Mouse (Mus musculus): ENCODE results near the gene Tmem35b. TPM values are rescaled to one million over a fixed set of nuclear protein-coding genes. Genes with fewer than 3 reads are reported as not detected.

Tmem35b gene
- polyA plus RNA-seq, 1 experiment from 2014 or later: 16.4 TPM

- WGBS: 62% methylated on average over 5 of the region's 5 CpGs
- no peaks in the 10 kb centered on the region for H3K4me1 ChIP-seq (ENCODE audit: control insufficient read depth, insufficient read depth, low read length)
- H3K9me3 ChIP-seq (ENCODE audit: control insufficient read depth, low read length): no peaks in the 10 kb centered on the region
- no peaks in the 10 kb centered on the region for H3K27me3 ChIP-seq (ENCODE audit: control insufficient read depth, insufficient read depth, low read length)
- no peak overlapping the region for H3K27ac ChIP-seq (ENCODE audit: low read depth, low read length)
- ATAC-seq (ENCODE audit: low read depth): no peak
- no peak overlapping the region for H3K9ac ChIP-seq (replicated peaks; ENCODE audit: low read depth, low read length)
- no peaks in the 10 kb centered on the region for H3K36me3 ChIP-seq (ENCODE audit: control insufficient read depth, insufficient read depth, low read length)
- H3K4me3 ChIP-seq (ENCODE audit: low read depth, low read length): no peak overlapping the region
- no peak overlapping the region for H3K4me2 ChIP-seq (ENCODE audit: low read depth, low read length)
These were observed 32.3 kb downstream of the Tmem35b start for GRCm38 (mm10) chr4:127155757-127156156.

DNA sequence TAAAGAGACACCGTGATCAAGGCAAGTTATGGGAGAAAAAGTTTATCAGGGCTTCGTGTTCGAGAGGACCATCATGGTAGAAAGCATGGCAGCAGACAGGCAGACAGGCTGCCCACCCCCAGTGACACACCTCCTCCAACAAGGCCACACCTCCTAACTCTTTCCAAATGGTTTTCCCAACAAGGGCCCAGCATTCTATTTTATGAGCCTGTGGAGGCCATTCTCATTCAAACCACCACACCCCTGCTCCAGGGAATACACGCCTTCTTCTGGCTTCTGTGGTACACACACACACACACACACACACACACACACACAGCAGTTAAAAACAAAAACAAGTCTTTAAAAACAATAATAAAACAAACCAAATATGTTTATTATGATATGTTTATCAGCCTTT lies 34.3 kb downstream of the Tmem35b start:
- H3K27me3 ChIP-seq (ENCODE audit: control insufficient read depth, insufficient read depth, low read length): no peaks in the 10 kb centered on the region
- no peaks in the 10 kb centered on the region for H3K9me3 ChIP-seq (ENCODE audit: control insufficient read depth, low read length)
- no peak overlapping the region for H3K4me2 ChIP-seq (ENCODE audit: low read depth, low read length)
- no peak for ATAC-seq (ENCODE audit: low read depth)
- WGBS: 82% methylated on average over 4 of the region's 4 CpGs
- no peak overlapping the region for H3K9ac ChIP-seq (replicated peaks; ENCODE audit: low read depth, low read length)
- H3K27ac ChIP-seq (ENCODE audit: low read depth, low read length): no peak overlapping the region
- no peaks in the 10 kb centered on the region for H3K36me3 ChIP-seq (ENCODE audit: control insufficient read depth, insufficient read depth, low read length)
- H3K4me3 ChIP-seq (ENCODE audit: low read depth, low read length): no peak overlapping the region
- no peaks in the 10 kb centered on the region for H3K4me1 ChIP-seq (ENCODE audit: control insufficient read depth, insufficient read depth, low read length)

- ATAC-seq (ENCODE audit: low read depth): no peak
- Histone ChIP-seq H3K4me1 (ENCODE audit: control insufficient read depth, insufficient read depth, low read length) (0 out of 2 replicates have a peak, but pooled peaks cover 5% of the 10 kb centered on the region), H3K9me3 (ENCODE audit: control insufficient read depth, low read length) (no peaks in the 10 kb centered on the region), H3K4me3 (ENCODE audit: low read depth, low read length) (no peak overlapping the region), H3K27me3 (ENCODE audit: control insufficient read depth, insufficient read depth, low read length) (peaks cover 4% of the 10 kb centered on the region; the same call in 1 of the 2 replicates), H3K9ac (replicated peaks; ENCODE audit: low read depth, low read length) (no peak overlapping the region), H3K36me3 (ENCODE audit: control insufficient read depth, insufficient read depth, low read length) (no peaks in the 10 kb centered on the region), H3K27ac (ENCODE audit: low read depth, low read length) (no peak overlapping the region), H3K4me2 (ENCODE audit: low read depth, low read length) (no peak overlapping the region)
- WGBS: 70% methylated on average over 8 of the region's 8 CpGs
These were observed 40.4 kb downstream of the Tmem35b start for GRCm38 (mm10) chr4:127163926-127164325.

- no peak for ATAC-seq (ENCODE audit: low read depth)
- Histone ChIP-seq H3K36me3 (ENCODE audit: control insufficient read depth, insufficient read depth, low read length) (no peaks in the 10 kb centered on the region), H3K9ac (replicated peaks; ENCODE audit: low read depth, low read length) (no peak overlapping the region), H3K4me2 (ENCODE audit: low read depth, low read length) (no peak overlapping the region), H3K4me3 (ENCODE audit: low read depth, low read length) (no peak overlapping the region), H3K27me3 (ENCODE audit: control insufficient read depth, insufficient read depth, low read length) (peaks cover 4% of the 10 kb centered on the region; the same call in 1 of the 2 replicates), H3K27ac (ENCODE audit: low read depth, low read length) (no peak overlapping the region), H3K4me1 (ENCODE audit: control insufficient read depth, insufficient read depth, low read length) (peaks cover 24% of the 10 kb centered on the region), H3K9me3 (ENCODE audit: control insufficient read depth, low read length) (no peaks in the 10 kb centered on the region)
- 77% methylated on average over 5 of the region's 5 CpGs for WGBS
These were observed 43.6 kb downstream of the Tmem35b start for GRCm38 (mm10) chr4:127167096-127167495.

DNA sequence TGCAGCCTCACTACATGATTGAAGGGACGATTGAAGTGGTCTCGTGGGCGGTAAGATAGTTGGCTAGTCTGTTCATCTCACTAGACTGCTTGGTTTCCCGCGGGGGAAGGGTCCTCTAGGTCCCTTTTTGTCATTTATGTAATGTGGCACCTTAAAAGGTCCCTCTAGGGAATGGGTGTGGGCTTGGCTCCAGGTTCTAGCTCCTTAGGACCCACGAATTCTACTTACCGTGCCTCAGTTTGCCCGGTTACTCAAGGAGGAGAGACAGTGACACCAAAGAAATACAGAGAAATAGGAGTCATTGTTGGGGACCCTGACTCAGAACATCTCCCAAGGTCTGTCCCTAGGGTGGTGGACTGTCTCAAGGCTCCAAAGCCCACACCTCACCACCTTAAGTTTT lies 44.2 kb downstream of the Tmem35b start:
- ATAC-seq (ENCODE audit: low read depth): no peak
- Histone ChIP-seq H3K4me3 (ENCODE audit: low read depth, low read length) (0 out of 2 replicates have a peak overlapping the region, but pooled peaks have one; percentile 86), H3K27me3 (ENCODE audit: control insufficient read depth, insufficient read depth, low read length) (peaks cover 4% of the 10 kb centered on the region; the same call in 1 of the 2 replicates), H3K36me3 (ENCODE audit: control insufficient read depth, insufficient read depth, low read length) (no peaks in the 10 kb centered on the region), H3K27ac (ENCODE audit: low read depth, low read length) (no peak overlapping the region), H3K9me3 (ENCODE audit: control insufficient read depth, low read length) (no peaks in the 10 kb centered on the region), H3K9ac (replicated peaks; ENCODE audit: low read depth, low read length) (peak overlapping the region; percentile 93), H3K4me1 (ENCODE audit: control insufficient read depth, insufficient read depth, low read length) (peaks cover 25% of the 10 kb centered on the region), H3K4me2 (ENCODE audit: low read depth, low read length) (peak overlapping the region; percentile 98)
- WGBS: 19% methylated on average over 8 of the region's 8 CpGs

- H3K27me3 ChIP-seq (ENCODE audit: control insufficient read depth, insufficient read depth, low read length): peaks cover 4% of the 10 kb centered on the region; the same call in 1 of the 2 replicates
- peak overlapping the region; percentile 98 for H3K4me2 ChIP-seq (ENCODE audit: low read depth, low read length)
- peak overlapping the region; percentile 93 for H3K9ac ChIP-seq (replicated peaks; ENCODE audit: low read depth, low read length)
- peaks cover 29% of the 10 kb centered on the region for H3K4me1 ChIP-seq (ENCODE audit: control insufficient read depth, insufficient read depth, low read length)
- H3K36me3 ChIP-seq (ENCODE audit: control insufficient read depth, insufficient read depth, low read length): no peaks in the 10 kb centered on the region
- no peaks in the 10 kb centered on the region for H3K9me3 ChIP-seq (ENCODE audit: control insufficient read depth, low read length)
- WGBS: under 1% methylated on average over 39 of the region's 39 CpGs
- peak overlapping the region; percentile 80 for H3K27ac ChIP-seq (ENCODE audit: low read depth, low read length)
- peak overlapping the region; percentile 86 for H3K4me3 ChIP-seq (ENCODE audit: low read depth, low read length)
- ATAC-seq (ENCODE audit: low read depth): peak; percentile 70
These were observed 44.9 kb downstream of the Tmem35b start for GRCm38 (mm10) chr4:127168211-127168913.

- WGBS: under 1% methylated on average over 67 of the region's 67 CpGs
- peak; percentile 73 for ATAC-seq (ENCODE audit: low read depth)
- H3K4me1 ChIP-seq (ENCODE audit: control insufficient read depth, insufficient read depth, low read length): peaks cover 29% of the 10 kb centered on the region
These were observed 45.4 kb downstream of the Tmem35b start, which contains the start of gene Dlgap3 for GRCm38 (mm10) chr4:127168914-127169345. Gene Dlgap3 (plus strand): TSS chr4:127169204.

GRCm38 (mm10) chr4:127169346-127170221 lies 46.1 kb downstream of the Tmem35b start:
- ATAC-seq (ENCODE audit: low read depth): peak; percentile 68
- Histone ChIP-seq H3K9me3 (ENCODE audit: control insufficient read depth, low read length) (no peaks in the 10 kb centered on the region), H3K4me2 (ENCODE audit: low read depth, low read length) (peak overlapping the region; percentile 98), H3K4me3 (ENCODE audit: low read depth, low read length) (peak overlapping the region; percentile 86), H3K9ac (replicated peaks; ENCODE audit: low read depth, low read length) (peak overlapping the region; percentile 93), H3K4me1 (ENCODE audit: control insufficient read depth, insufficient read depth, low read length) (peaks cover 29% of the 10 kb centered on the region), H3K36me3 (ENCODE audit: control insufficient read depth, insufficient read depth, low read length) (no peaks in the 10 kb centered on the region), H3K27me3 (ENCODE audit: control insufficient read depth, insufficient read depth, low read length) (peaks cover 4% of the 10 kb centered on the region; the same call in 1 of the 2 replicates), H3K27ac (ENCODE audit: low read depth, low read length) (peak overlapping the region; percentile 80)
- whole genome bisulfite sequencing: 2% methylated on average over 51 of the region's 51 CpGs

More at GRCm38 (mm10) chr4:127168914-127169345, 45.4 kb downstream of the Tmem35b start, which contains the start of gene Dlgap3:
- peak within 1 kb of the TSS; percentile 93 for H3K9ac ChIP-seq (replicated peaks; ENCODE audit: low read depth, low read length)
- peak within 1 kb of the TSS; percentile 86 for H3K4me3 ChIP-seq (ENCODE audit: low read depth, low read length)
- peak within 1 kb of the TSS; percentile 98 for H3K4me2 ChIP-seq (ENCODE audit: low read depth, low read length)
- H3K36me3 ChIP-seq (ENCODE audit: control insufficient read depth, insufficient read depth, low read length): no peaks in the 10 kb centered on the region
- no peaks in the 10 kb centered on the region for H3K9me3 ChIP-seq (ENCODE audit: control insufficient read depth, low read length)
- peak within 1 kb of the TSS; percentile 80 for H3K27ac ChIP-seq (ENCODE audit: low read depth, low read length)
- peaks cover 4% of the 10 kb centered on the region; the same call in 1 of the 2 replicates for H3K27me3 ChIP-seq (ENCODE audit: control insufficient read depth, insufficient read depth, low read length)

Measured in neural tube, embryonic 14.5 days (tissue).